Mouse (Mus musculus): ENCODE results near the gene Tgfb3. TPM values are rescaled to one million over a fixed set of nuclear protein-coding genes. Genes with fewer than 3 reads are reported as not detected.

Gene Tgfb3
- polyA plus RNA-seq, 1 experiment from 2014 or later: 42.9 TPM

GRCm38 (mm10) chr12:86102686-86103085 lies 23.8 kb upstream of the Tgfb3 start:
- Histone ChIP-seq H3K4me2 (replicated peaks) (no peak overlapping the region), H3K4me3 (no peak overlapping the region), H3K27me3 (no peaks in the 10 kb centered on the region), H3K9me3 (no peaks in the 10 kb centered on the region), H3K36me3 (no peaks in the 10 kb centered on the region), H3K9ac (no peak overlapping the region), H3K4me1 (peaks cover 21% of the 10 kb centered on the region; the same call in 1 of the 2 replicates), H3K27ac (no peak overlapping the region)
- no peak for ATAC-seq (ENCODE audit: insufficient number of reproducible peaks, insufficient read depth, low FRiP score, low TSS enrichment)
- 85% methylated on average over 8 of the region's 8 CpGs for WGBS

- no peak overlapping the region for H3K4me2 ChIP-seq (replicated peaks)
- no peaks in the 10 kb centered on the region for H3K9me3 ChIP-seq
- H3K27me3 ChIP-seq: no peaks in the 10 kb centered on the region
- ATAC-seq (ENCODE audit: insufficient number of reproducible peaks, insufficient read depth, low FRiP score, low TSS enrichment): no peak; the same call in 1 of the 2 replicates
- H3K4me1 ChIP-seq: peaks cover 21% of the 10 kb centered on the region; the same call in 1 of the 2 replicates
- no peak overlapping the region for H3K4me3 ChIP-seq
- no peak overlapping the region for H3K9ac ChIP-seq
- H3K36me3 ChIP-seq: no peaks in the 10 kb centered on the region
- peak overlapping the region; percentile 5; the same call in 1 of the 2 replicates for H3K27ac ChIP-seq
- WGBS: 49% methylated on average over 3 of the region's 3 CpGs
Observed at GRCm38 (mm10) chr12:86100711-86101110, 21.9 kb upstream of the Tgfb3 start.

GRCm38 (mm10) chr12:86097781-86098180 lies 18.9 kb upstream of the Tgfb3 start:
- 88% methylated on average over 11 of the region's 11 CpGs for WGBS
- H3K27ac ChIP-seq: no peak overlapping the region

GRCm38 (mm10) chr12:86095806-86096205 lies 17.0 kb upstream of the Tgfb3 start:
- Histone ChIP-seq H3K36me3 (0 out of 2 replicates have a peak, but pooled peaks cover 5% of the 10 kb centered on the region), H3K27ac (no peak overlapping the region), H3K27me3 (no peaks in the 10 kb centered on the region), H3K4me1 (peaks cover 19% of the 10 kb centered on the region), H3K9me3 (no peaks in the 10 kb centered on the region), H3K4me2 (replicated peaks) (no peak overlapping the region), H3K9ac (no peak overlapping the region), H3K4me3 (no peak overlapping the region)
- ATAC-seq (ENCODE audit: insufficient number of reproducible peaks, insufficient read depth, low FRiP score, low TSS enrichment): no peak
- 89% methylated on average over 4 of the region's 4 CpGs for WGBS

More at GRCm38 (mm10) chr12:86097781-86098180, 18.9 kb upstream of the Tgfb3 start:
- no peaks in the 10 kb centered on the region for H3K36me3 ChIP-seq
- H3K27me3 ChIP-seq: no peaks in the 10 kb centered on the region
- H3K4me1 ChIP-seq: peaks cover 7% of the 10 kb centered on the region; the same call in 1 of the 2 replicates
- H3K4me3 ChIP-seq: no peak overlapping the region
- no peak overlapping the region for H3K9ac ChIP-seq
- no peak for ATAC-seq (ENCODE audit: insufficient number of reproducible peaks, insufficient read depth, low FRiP score, low TSS enrichment)
- H3K4me2 ChIP-seq (replicated peaks): no peak overlapping the region
- H3K9me3 ChIP-seq: no peaks in the 10 kb centered on the region

- Histone ChIP-seq H3K36me3 (peaks cover 5% of the 10 kb centered on the region; the same call in 1 of the 2 replicates), H3K27ac (no peak overlapping the region), H3K27me3 (no peaks in the 10 kb centered on the region), H3K4me2 (replicated peaks) (no peak overlapping the region), H3K4me1 (peaks cover 14% of the 10 kb centered on the region), H3K9ac (no peak overlapping the region), H3K9me3 (no peaks in the 10 kb centered on the region), H3K4me3 (no peak overlapping the region)
- WGBS: 86% methylated on average over 4 of the region's 4 CpGs
- ATAC-seq (ENCODE audit: insufficient number of reproducible peaks, insufficient read depth, low FRiP score, low TSS enrichment): no peak
Observed at GRCm38 (mm10) chr12:86094075-86094474, 15.2 kb upstream of the Tgfb3 start.

DNA sequence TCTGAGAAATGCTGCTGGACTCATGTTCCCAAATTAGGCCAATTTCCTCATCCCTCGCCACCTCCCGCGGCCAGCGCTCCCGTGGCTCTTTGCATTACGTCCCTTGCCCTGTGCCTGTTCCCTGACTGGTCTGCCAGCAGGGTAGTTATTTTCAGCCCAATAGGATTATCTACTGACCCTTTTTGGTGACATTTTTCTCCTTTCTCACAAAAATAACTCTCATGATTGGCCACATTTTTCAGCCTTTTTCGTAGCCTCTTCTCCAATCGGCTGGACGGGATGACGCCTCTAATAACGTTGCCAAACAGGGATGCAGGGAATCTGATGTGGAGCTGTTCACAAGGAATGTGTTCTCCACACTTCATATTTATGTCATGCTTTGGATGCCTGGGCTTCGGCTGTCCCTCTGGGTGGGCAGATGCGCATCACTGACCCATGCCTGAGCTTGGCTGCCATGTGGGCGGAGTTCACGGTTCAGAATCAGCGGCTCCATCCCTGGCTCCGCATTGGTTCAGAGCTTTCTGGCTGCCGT lies 12.8 kb upstream of the Tgfb3 start:
- WGBS: 28% methylated on average over 18 of the region's 18 CpGs
- Histone ChIP-seq H3K36me3 (peaks cover 9% of the 10 kb centered on the region), H3K27ac (no peak overlapping the region), H3K9me3 (no peaks in the 10 kb centered on the region), H3K4me3 (no peak overlapping the region), H3K9ac (no peak overlapping the region), H3K27me3 (no peaks in the 10 kb centered on the region), H3K4me2 (replicated peaks) (peak overlapping the region; percentile 21), H3K4me1 (peaks cover 17% of the 10 kb centered on the region)
- no peak for ATAC-seq (ENCODE audit: insufficient number of reproducible peaks, insufficient read depth, low FRiP score, low TSS enrichment)

DNA sequence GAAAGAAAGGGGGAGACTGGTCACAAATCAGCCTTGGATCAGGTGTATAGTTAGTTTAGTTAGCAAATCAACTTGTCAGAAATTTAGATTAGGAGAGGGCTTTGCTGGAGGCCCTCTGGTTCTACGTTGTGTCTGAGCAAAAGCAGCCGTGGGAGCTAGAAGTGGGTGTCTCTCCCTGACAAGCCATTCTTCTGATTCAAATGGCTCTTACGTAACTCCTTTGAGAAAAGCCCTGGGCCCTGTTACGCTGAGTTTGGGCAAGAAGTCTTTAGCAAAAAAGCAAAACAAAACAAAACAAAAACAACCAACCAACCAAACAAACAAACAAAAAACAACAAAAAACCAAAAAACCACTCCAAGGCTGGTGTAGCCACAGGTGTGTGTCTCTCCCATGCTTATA lies 11.9 kb upstream of the Tgfb3 start:
- Histone ChIP-seq H3K27me3 (no peaks in the 10 kb centered on the region), H3K27ac (no peak overlapping the region), H3K9ac (no peak overlapping the region), H3K9me3 (no peaks in the 10 kb centered on the region), H3K36me3 (peaks cover 12% of the 10 kb centered on the region), H3K4me3 (no peak overlapping the region), H3K4me2 (replicated peaks) (no peak overlapping the region), H3K4me1 (peaks cover 17% of the 10 kb centered on the region)
- ATAC-seq (ENCODE audit: insufficient number of reproducible peaks, insufficient read depth, low FRiP score, low TSS enrichment): no peak
- WGBS: 68% methylated on average over 4 of the region's 4 CpGs

DNA sequence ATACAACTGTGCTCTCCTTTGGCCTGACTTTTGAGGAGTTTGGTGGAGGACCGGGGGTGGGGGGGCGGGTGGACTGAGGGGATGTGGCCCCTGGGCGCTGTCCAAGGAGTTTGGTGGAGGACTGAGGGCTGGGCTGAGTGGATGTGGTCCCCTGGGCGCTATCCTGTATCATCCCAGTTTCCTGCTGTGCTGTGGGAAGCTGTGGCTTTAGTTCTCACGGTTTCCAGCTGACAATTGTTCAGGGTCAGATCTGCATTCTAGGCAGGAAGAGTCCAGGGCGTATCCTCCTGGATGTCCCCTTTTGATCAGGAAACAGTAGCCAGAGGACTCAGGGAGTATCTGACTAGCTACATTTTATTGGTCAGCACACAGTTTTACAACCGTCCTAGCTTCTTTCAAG lies 9.2 kb upstream of the Tgfb3 start:
- H3K27me3 ChIP-seq: no peaks in the 10 kb centered on the region
- no peak overlapping the region for H3K4me2 ChIP-seq (replicated peaks)
- WGBS: 66% methylated on average over 7 of the region's 7 CpGs
- peaks cover 16% of the 10 kb centered on the region for H3K36me3 ChIP-seq
- H3K4me1 ChIP-seq: peaks cover 21% of the 10 kb centered on the region
- H3K27ac ChIP-seq: no peak overlapping the region
- H3K9ac ChIP-seq: no peak overlapping the region
- no peak for ATAC-seq (ENCODE audit: insufficient number of reproducible peaks, insufficient read depth, low FRiP score, low TSS enrichment)
- H3K4me3 ChIP-seq: no peak overlapping the region
- no peaks in the 10 kb centered on the region for H3K9me3 ChIP-seq

DNA sequence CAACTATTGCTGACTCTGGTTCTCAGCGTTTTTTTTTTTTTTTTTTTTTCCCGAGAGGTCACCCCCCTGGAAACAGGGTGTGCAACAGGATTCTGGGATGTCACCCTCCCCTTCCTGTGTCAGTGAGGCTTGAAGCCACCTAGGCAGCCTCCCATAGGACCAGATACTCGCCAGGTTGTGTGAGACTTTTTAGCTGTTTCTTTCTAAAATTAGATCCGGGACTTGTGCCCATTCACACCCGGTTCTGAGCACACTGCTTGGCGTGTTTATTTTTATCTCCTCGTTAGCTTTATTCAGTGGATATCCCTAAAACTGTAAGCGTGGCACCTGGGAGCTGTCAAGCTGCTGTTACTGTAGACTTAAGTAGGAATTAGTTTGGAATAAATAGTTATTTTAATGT lies 7.7 kb upstream of the Tgfb3 start:
- Histone ChIP-seq H3K9ac (no peak overlapping the region), H3K4me1 (peaks cover 16% of the 10 kb centered on the region), H3K27me3 (no peaks in the 10 kb centered on the region), H3K36me3 (peaks cover 11% of the 10 kb centered on the region), H3K9me3 (no peaks in the 10 kb centered on the region), H3K27ac (no peak overlapping the region), H3K4me2 (replicated peaks) (no peak overlapping the region), H3K4me3 (no peak overlapping the region)
- WGBS: 83% methylated on average over 8 of the region's 8 CpGs
- ATAC-seq (ENCODE audit: insufficient number of reproducible peaks, insufficient read depth, low FRiP score, low TSS enrichment): no peak

DNA sequence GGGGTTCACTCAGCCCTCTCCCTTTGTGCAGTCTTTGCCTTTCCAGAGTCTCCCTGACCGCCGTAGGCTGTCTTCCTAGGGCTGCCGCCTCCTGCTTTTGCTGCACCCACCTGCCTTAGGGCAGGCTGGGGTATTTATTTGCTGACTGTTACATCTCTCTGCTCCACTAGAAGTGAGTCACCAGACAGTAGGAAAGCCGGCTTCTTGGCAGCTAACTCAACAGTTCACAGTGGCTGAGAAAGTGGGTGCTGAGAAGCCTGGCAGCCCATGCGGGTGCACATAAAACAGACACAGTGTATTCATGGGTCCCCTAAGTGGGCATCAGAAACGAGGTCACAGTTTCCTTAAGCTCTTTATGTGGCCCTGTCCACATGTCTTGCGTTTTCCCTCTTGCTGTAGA lies 7.0 kb upstream of the Tgfb3 start:
- 86% methylated on average over 7 of the region's 7 CpGs for WGBS
- H3K4me3 ChIP-seq: no peak overlapping the region
- H3K9me3 ChIP-seq: no peaks in the 10 kb centered on the region
- no peak overlapping the region for H3K9ac ChIP-seq
- ATAC-seq (ENCODE audit: insufficient number of reproducible peaks, insufficient read depth, low FRiP score, low TSS enrichment): no peak
- peaks cover 9% of the 10 kb centered on the region for H3K4me1 ChIP-seq
- no peaks in the 10 kb centered on the region for H3K27me3 ChIP-seq
- H3K36me3 ChIP-seq: peaks cover 11% of the 10 kb centered on the region
- no peak overlapping the region for H3K27ac ChIP-seq
- H3K4me2 ChIP-seq (replicated peaks): no peak overlapping the region

DNA sequence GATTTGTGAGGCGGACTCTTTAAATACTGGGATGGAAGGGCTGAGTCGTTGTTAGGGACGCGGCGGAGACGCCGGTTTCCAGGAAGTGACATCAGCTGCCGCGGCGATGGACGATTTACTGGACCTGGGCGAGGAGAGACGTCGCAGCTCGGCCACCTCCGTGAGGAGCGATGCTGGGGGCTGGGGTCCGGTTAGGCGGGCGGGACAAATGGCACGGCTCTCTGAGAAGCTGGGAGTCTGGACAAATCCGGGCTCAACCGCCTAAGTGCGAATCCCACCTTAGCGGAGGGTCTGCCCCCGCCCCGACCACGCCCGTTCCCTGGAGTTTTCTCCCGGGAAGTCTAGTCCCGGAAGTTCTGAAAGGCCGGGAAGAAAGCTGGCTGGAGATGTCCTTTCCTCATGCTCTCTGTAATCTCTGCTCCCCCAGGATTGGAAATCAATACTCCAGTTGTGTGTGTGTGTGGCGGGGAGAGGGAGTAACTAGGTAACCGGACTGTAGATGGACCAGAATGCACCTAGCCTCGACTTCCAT lies 3.7 kb upstream of the Tgfb3 start, which contains the start of gene Ift43:
Ift43 (plus strand) TSS at position 61 of the 532 bp plus-strand sequence.
- H3K4me2 ChIP-seq (replicated peaks): peak within 1 kb of the TSS; percentile 70
- peaks cover 9% of the 10 kb centered on the region for H3K36me3 ChIP-seq
- no peaks in the 10 kb centered on the region for H3K9me3 ChIP-seq
- H3K27me3 ChIP-seq: no peaks in the 10 kb centered on the region
- peak within 1 kb of the TSS; percentile 12; the same call in 1 of the 2 replicates for H3K27ac ChIP-seq
- H3K4me3 ChIP-seq: peak within 1 kb of the TSS; percentile 63
- peak within 1 kb of the TSS; percentile 48 for H3K9ac ChIP-seq
- H3K4me1 ChIP-seq: peaks cover 9% of the 10 kb centered on the region
- WGBS: under 1% methylated on average over 35 of the region's 35 CpGs
- ATAC-seq (ENCODE audit: insufficient number of reproducible peaks, insufficient read depth, low FRiP score, low TSS enrichment): no peak; the same call in 1 of the 2 replicates

GRCm38 (mm10) chr12:86079202-86079667 lies 394 bp upstream of the Tgfb3 start:
- peak overlapping the region; percentile 84 for H3K4me2 ChIP-seq (replicated peaks)
- no peaks in the 10 kb centered on the region for H3K9me3 ChIP-seq
- peaks cover 31% of the 10 kb centered on the region for H3K4me1 ChIP-seq
- peak overlapping the region; percentile 65 for H3K9ac ChIP-seq
- no peaks in the 10 kb centered on the region for H3K27me3 ChIP-seq
- H3K27ac ChIP-seq: peak overlapping the region; percentile 96
- H3K36me3 ChIP-seq: 0 out of 2 replicates have a peak, but pooled peaks cover 2% of the 10 kb centered on the region
- ATAC-seq (ENCODE audit: insufficient number of reproducible peaks, insufficient read depth, low FRiP score, low TSS enrichment): peak; percentile 64
- peak overlapping the region; percentile 50 for H3K4me3 ChIP-seq
- WGBS: under 1% methylated on average over 31 of the region's 31 CpGs
